Mouse (Mus musculus): Measurements from ENCODE around the gene Cerk.

DNA sequence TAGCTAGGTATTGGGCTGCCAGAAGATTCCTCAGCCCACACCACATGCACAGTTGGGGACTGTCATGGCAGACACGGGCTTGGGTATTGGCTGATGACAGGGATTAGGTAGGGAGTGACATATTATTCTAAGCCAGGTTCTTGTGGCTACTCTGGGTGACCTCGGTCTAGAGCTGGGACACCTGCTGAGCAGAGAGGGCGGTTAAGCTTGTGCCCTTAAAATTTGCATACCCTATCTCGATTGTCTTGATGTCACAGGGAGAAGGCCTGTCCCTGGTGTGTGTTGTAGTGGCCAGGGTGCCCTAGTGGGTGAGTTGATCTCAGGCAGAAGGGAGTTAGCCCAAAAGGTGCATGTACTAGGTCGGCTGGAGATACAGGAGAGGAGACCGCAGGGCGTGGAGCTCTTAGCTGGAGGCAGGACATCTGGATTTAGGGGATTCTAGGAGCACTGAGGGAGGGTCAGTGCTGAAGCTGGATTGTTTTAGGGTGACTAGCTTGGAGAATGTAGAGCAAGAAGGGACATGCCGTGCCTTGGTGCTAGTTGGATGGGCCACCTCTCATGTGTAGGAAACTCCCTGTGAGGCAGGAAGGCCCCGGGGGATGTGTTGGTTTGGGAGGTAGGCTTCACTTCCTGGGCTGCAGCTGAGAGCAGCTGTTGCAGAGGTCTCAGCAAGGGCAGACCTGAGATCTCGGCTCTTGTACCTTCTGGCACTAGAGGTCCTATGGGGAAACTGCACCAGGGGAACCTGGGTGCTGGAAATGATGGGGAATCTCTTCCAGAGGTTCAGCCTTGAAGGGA lies 91.4 kb downstream of the Cerk start:
- no peak for TF ChIP-seq EP300 (IDR thresholded peaks at IDR 0.05; ENCODE audit: low read depth)
- no peak for TF ChIP-seq CTCF (IDR thresholded peaks at IDR 0.05; ENCODE audit: low read depth)

Measured in liver, postnatal 0 days (tissue).